Mouse (Mus musculus) CH12.LX (cell line): ENCODE results near the gene Hist1h2ap. TPM values are rescaled to one million over a fixed set of nuclear protein-coding genes. Genes with fewer than 3 reads are reported as not detected.
"Not testable (repeated sequence)": the region's sequence is repeated elsewhere in the genome, so short reads cannot be mapped to it uniquely, and the experiment has no call there.

Experiments
- DNase-seq: peaks from one replicate; pipeline ENCODE4 v3.0.0-alpha.2; 2013; ENCODE audit errors: extremely low read depth
- H3K27ac ChIP-seq: 2 replicates; pipeline ENCODE4 v1.5.1; 2012; ENCODE audit warnings: low read depth, mild to moderate bottlenecking, control low read depth, moderate library complexity; ENCODE audit not compliant: insufficient read depth
- H3K27me3 ChIP-seq: replicated peaks from 2 replicates; pipeline ENCODE3; 2012; ENCODE audit warnings: inconsistent platforms
- H3K36me3 ChIP-seq, 2 experiments: replicated peaks in 1 of 2; 2 replicates each; pipeline versions ENCODE3 to v1.6.1; 2012; ENCODE audit warnings: inconsistent platforms in 1 of 2, low read length in 1 of 2, mild to moderate bottlenecking in 1 of 2, mixed read lengths in 1 of 2, moderate library complexity in 1 of 2; ENCODE audit not compliant: control insufficient read depth in 1 of 2, insufficient read depth in 1 of 2
- H3K4me1 ChIP-seq, 2 experiments: 2 replicates each; pipeline ENCODE4 v1.6.1; 2012; ENCODE audit warnings: inconsistent platforms in 1 of 2, moderate library complexity in 1 of 2; ENCODE audit not compliant: insufficient read depth in 2 of 2, control insufficient read depth in 1 of 2
- H3K4me2 ChIP-seq: 2 replicates; pipeline ENCODE4 v1.6.1; 2012; ENCODE audit warnings: low read depth, mild to moderate bottlenecking, control low read depth; ENCODE audit not compliant: poor library complexity, insufficient read depth, severe bottlenecking
- H3K4me3 ChIP-seq, 3 experiments: fragments of 150-350 bp in 1 of 3; sonication (generic) in 1 of 3; replicated peaks in 1 of 3; 2 replicates each; pipeline versions ENCODE3 to v1.5.1; 2011 to 2012; ENCODE audit warnings: low read depth in 2 of 3, low read length in 2 of 3, mild to moderate bottlenecking in 2 of 3, moderate library complexity in 2 of 3, control low read depth in 1 of 3, improper control_type of control experiment in 1 of 3, inconsistent platforms in 1 of 3, mixed read lengths in 1 of 3; ENCODE audit not compliant: poor library complexity in 1 of 3
- H3K79me2 ChIP-seq: replicated peaks from 2 replicates; pipeline ENCODE4 v1.6.1; 2012; ENCODE audit warnings: mild to moderate bottlenecking, moderate library complexity; ENCODE audit not compliant: control insufficient read depth, poor library complexity, insufficient read depth, severe bottlenecking; ENCODE audit errors: extremely low read depth
- H3K9ac ChIP-seq: 2 replicates; pipeline ENCODE4 v1.6.1; 2012; ENCODE audit warnings: low read depth, mild to moderate bottlenecking, control low read depth, moderate library complexity; ENCODE audit not compliant: insufficient read depth
- H3K9me3 ChIP-seq: replicated peaks from 2 replicates; pipeline ENCODE3; 2012; ENCODE audit warnings: low read length, inconsistent platforms, mixed read lengths
- BHLHE40 ChIP-seq: IDR thresholded peaks from 2 replicates; pipeline ENCODE4 v1.6.1; 2011; ENCODE audit warnings: mild to moderate bottlenecking, low read depth, low read length, improper control_type of control experiment
- ELF1 ChIP-seq: IDR thresholded peaks from 2 replicates; pipeline ENCODE4 v1.6.1; 2014; ENCODE audit warnings: low read depth, mild to moderate bottlenecking, inconsistent platforms, low read length, improper control_type of control experiment
- IRF4 ChIP-seq: IDR thresholded peaks from 2 replicates; pipeline ENCODE4 v1.6.1; 2014; ENCODE audit warnings: low read depth, mild to moderate bottlenecking, inconsistent platforms, low read length, improper control_type of control experiment
- JUND ChIP-seq: conservative IDR thresholded peaks from 2 replicates; pipeline ENCODE4 v1.6.1; 2011; ENCODE audit warnings: low read depth, low read length, improper control_type of control experiment
- POLR2A ChIP-seq: IDR thresholded peaks from 2 replicates; pipeline ENCODE4 v1.6.1; 2011; ENCODE audit warnings: low read depth, mild to moderate bottlenecking, improper control_type of control experiment, low read length
- POLR2AphosphoS2 ChIP-seq: IDR thresholded peaks from 2 replicates; pipeline ENCODE4 v1.6.1; 2011; ENCODE audit warnings: low read depth, low read length, improper control_type of control experiment
- ZMIZ1 ChIP-seq: IDR thresholded peaks from 2 replicates; pipeline ENCODE4 v1.6.1; 2012; ENCODE audit warnings: low read depth, mild to moderate bottlenecking, inconsistent platforms, low read length, improper control_type of control experiment
- dilution Hi-C: fragments of 300-500 bp; cut with MboI; formaldehyde crosslinking; loops from 2 replicates; pipeline ENCODE4 v1.14.3; 2020; ENCODE audit warnings: low sequenced_read_pairs; ENCODE audit not compliant: extremely low pct_unique_long_range_greater_than_20kb, extremely low pct_ligation_motif_present
- in situ Hi-C: fragments of 300-500 bp; cut with MboI; formaldehyde crosslinking; loops from 3 replicates; pipeline ENCODE4 v1.14.3; 2019; ENCODE audit warnings: low sequenced_read_pairs, low pct_ligation_motif_present, low pct_unique_long_range_greater_than_20kb, mixed read lengths
- polyA plus RNA-seq: library from polyadenylated mRNA; unstranded; fragments of >175 nt; gene quantifications from 2 replicates; pipeline ENCODE4 v1.2.1, GENCODE M21; 2012; ENCODE audit warnings: low read depth; ENCODE audit not compliant: insufficient read length
- total RNA-seq, 2 experiments: library from RNA; depleted of rRNA; stranded (reverse); fragments of 300-350 nt in 1 of 2; fragments of >200 nt in 1 of 2; gene quantifications; 2 replicates each; pipeline ENCODE4 v1.2.3; 2012 to 2014

The Hist1h2ap gene
- total and polyA plus RNA-seq, 3 experiments: 66.8 to 2,951 (median 447) TPM

DNA sequence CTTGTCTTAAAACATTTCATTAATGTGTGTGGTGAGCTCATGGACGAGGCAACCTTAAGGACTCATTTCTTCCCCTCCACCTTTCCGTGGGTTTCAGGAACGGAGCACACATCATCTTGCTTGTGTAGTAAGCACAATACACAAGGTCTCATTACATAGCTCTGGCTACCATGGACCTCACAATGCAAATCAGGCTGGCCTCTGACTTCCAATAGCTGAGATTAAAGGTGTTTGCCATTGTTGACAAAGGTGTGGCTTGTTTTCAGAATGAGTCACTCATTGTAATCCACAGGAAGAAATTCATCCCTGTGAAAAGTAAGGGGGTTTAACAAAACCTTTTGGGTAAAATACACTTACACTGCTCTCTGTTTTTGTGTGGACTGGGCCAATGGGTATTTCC, 4.8 kb downstream of the Hist1h2ap start:
- 0 out of 2 replicates have a peak, but pooled peaks have one; percentile 28 for TF ChIP-seq JUND
- TF ChIP-seq IRF4: 0 out of 2 replicates have a peak, but pooled peaks have one; percentile 25
- no peak for TF ChIP-seq ELF1
- TF ChIP-seq, all 38 proteins: peak for 2
- Histone ChIP-seq H3K27ac (peak overlapping the region; percentile 45; the same call in 1 of the 2 replicates), H3K36me3 (peaks cover 0 to 4% of the 10 kb centered on the region in 2 experiments), H3K9ac (no peak overlapping the region), H3K4me2 (peak overlapping the region; percentile 29; the same call in 1 of the 2 replicates), H3K79me2 (no peaks in the 10 kb centered on the region), H3K27me3 (no peaks in the 10 kb centered on the region), H3K9me3 (no peaks in the 10 kb centered on the region), H3K4me1 (peaks cover 0 to 39% of the 10 kb centered on the region in 2 experiments; a peak in 2 of 4 replicates), H3K4me3 (no peak overlapping the region)
- no peak for DNase-seq
- dilution Hi-C loops: no loop called here
- in situ Hi-C loops: no loop called here

DNA sequence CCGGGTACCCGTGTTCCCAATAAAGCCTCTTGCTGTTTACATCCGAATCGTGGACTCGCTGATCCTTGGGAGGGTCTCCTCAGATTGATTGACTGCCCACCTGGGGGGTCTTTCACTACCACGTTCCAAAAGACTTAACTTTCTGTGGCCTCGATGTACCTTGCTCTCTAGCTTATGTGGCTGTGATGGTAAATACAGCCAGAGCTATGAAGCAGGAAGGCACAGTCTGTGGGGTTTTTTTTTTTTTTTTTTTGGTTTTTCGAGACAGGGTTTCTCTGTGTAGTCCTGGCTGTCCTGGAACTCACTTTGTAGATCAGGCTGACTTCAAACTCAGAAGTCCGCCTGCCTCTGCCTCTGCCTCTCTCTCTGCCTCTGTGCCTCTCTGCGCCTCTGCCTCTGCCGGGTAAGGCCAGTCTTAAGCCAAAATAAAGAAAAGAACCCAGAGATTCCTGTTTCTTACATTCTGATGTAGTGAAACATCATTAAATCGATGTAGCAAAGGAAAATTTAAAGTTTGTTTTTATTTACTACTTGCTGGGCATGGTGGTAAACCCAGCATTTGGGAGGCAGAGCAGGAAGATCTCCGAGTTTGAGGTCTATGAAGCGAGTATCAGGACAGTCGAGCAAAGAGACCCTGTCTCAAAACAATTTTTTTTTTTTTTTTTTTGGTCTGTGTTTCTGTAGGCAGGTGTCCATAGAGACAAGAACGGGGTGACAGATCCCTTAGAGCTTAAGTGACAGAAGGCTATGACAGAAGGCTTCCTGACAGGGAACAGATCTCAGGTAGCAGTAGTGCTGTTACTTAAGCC, 13.0 kb downstream of the Hist1h2ap start:
- H3K27me3 ChIP-seq, H3K79me2 ChIP-seq, dilution Hi-C loops, H3K9ac ChIP-seq, H3K4me3 ChIP-seq, in situ Hi-C loops, H3K36me3 ChIP-seq, H3K4me2 ChIP-seq, DNase-seq, H3K27ac ChIP-seq, H3K9me3 ChIP-seq: not testable (repeated sequence)
- peaks cover 0 to 17% of the 10 kb centered on the region in 2 experiments; a peak in 3 of 4 replicates for H3K4me1 ChIP-seq

DNA sequence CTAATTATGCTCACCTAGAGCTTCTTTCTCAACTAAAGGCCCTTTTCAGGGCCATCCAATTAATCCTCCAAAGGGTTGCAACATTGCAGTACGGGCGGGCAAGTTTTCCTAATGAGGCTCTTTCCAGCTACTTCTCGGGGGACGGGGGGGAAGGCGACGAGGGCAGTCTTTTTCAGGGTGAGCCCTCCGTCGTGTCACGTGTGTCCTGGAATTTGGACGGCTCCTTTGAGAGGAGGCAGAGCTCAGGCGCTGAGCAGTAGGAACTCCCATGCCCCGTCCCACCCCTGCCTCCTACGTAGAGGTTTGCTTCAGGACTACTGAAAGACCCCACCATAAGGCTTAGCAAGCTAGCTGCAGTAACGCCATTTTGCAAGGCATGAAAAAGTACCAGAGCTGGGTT, 21.2 kb downstream of the Hist1h2ap start:
- in situ Hi-C loops: not testable (repeated sequence)

DNA sequence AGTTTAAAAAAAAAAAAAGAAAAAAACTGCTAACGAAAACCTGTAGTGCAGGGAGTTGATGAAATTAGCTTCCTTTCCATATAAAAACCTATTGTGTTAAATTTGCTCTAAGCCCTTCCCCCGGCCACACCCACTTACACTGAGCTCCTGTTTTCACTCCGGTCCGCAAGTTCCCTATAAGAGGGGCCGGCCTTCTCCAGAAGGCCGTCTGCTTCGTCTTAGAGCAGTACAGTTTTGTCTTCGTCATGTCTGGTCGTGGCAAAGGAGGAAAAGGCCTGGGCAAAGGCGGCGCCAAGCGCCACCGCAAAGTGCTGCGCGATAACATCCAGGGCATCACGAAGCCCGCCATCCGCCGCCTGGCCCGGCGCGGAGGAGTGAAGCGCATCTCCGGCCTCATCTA, 21.8 kb downstream of the Hist1h2ap start, which contains the start of gene Hist1h4m:
TSS of gene Hist1h4m (plus strand) at position 208 of the 400 bp plus-strand sequence.
- peak within 1 kb of the TSS; percentile 31; the same call in 1 of the 2 replicates for H3K4me2 ChIP-seq
- peak within 1 kb of the TSS; percentile 86 for H3K27ac ChIP-seq

More for the DNA sequence above, 21.2 kb downstream of the Hist1h2ap start:
- TF ChIP-seq BHLHE40 (0 out of 2 replicates have a peak, but pooled peaks have one; percentile 13), ZMIZ1 (0 out of 2 replicates have a peak, but pooled peaks have one; percentile 45), POLR2A (peak; percentile 53), POLR2AphosphoS2 (0 out of 2 replicates have a peak, but pooled peaks have one; percentile 33)
- Histone ChIP-seq H3K9ac (0 out of 2 replicates have a peak overlapping the region, but pooled peaks have one; percentile 33), H3K4me2 (peak overlapping the region; percentile 31; the same call in 1 of the 2 replicates), H3K4me3 (peak overlapping the region in 1 of 3 experiments; percentile 24), H3K27ac (peak overlapping the region; percentile 86)
- H3K79me2 ChIP-seq, DNase-seq, H3K27me3 ChIP-seq, H3K4me1 ChIP-seq, H3K9me3 ChIP-seq, H3K36me3 ChIP-seq, dilution Hi-C loops: not testable (repeated sequence)

DNA sequence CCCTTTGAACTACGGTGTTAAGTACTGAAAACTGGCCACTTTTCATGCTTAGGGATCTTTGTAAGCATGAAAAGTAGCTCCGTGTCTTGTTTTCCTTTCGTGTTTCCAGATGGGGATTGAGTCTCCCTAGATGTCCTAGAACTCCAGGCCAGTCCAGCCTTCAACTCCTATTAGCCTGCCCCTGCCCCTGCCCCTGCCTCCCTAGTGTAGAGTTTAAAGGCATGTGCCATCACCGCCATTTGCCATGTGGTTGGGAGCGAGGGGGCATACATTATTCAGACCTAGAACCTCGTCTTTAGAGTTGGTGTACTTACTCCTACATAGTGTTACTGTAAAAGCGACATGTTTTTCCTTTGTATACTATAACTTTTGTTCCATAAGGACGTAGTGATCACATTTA, 22.2 kb downstream of the Hist1h2ap start:
- H3K4me1 ChIP-seq, H3K36me3 ChIP-seq, H3K4me2 ChIP-seq, dilution Hi-C loops, H3K79me2 ChIP-seq, DNase-seq, H3K27me3 ChIP-seq, H3K9ac ChIP-seq, H3K9me3 ChIP-seq, in situ Hi-C loops, H3K4me3 ChIP-seq, H3K27ac ChIP-seq: not testable (repeated sequence)

More for the DNA sequence above, 21.8 kb downstream of the Hist1h2ap start, which contains the start of gene Hist1h4m:
- in situ Hi-C loops, DNase-seq, H3K27me3 ChIP-seq, H3K36me3 ChIP-seq, dilution Hi-C loops, H3K79me2 ChIP-seq, H3K9me3 ChIP-seq, H3K4me1 ChIP-seq: not testable (repeated sequence)
- Histone ChIP-seq H3K4me3 (peak within 1 kb of the TSS in 1 of 3 experiments; percentile 24), H3K9ac (0 out of 2 replicates have a peak within 1 kb of the TSS, but pooled peaks have one; percentile 33)
